Mouse (Mus musculus) MEL (cell line): ENCODE measurements around the gene Zfp335. TPM values are rescaled to one million over a fixed set of nuclear protein-coding genes. Genes with fewer than 3 reads are reported as not detected.
"Not testable (repeated sequence)": the region's sequence is repeated elsewhere in the genome, so short reads cannot be mapped to it uniquely, and the experiment has no call there.

Experiments
- DNase-seq: peaks from one replicate; pipeline ENCODE4 v3.0.0; 2011; ENCODE audit warnings: low read depth, low spot score
- H3K27ac ChIP-seq: 2 replicates; pipeline ENCODE4 v1.5.1; 2012; ENCODE audit warnings: low read depth, mild to moderate bottlenecking, control low read depth, low read length, moderate library complexity; ENCODE audit not compliant: control insufficient read depth
- H3K27me3 ChIP-seq, 2 experiments: fragments of 150-350 bp in 1 of 2; sonication (generic) in 1 of 2; 2 replicates each; pipeline ENCODE4 v1.6.1; 2012; ENCODE audit warnings: low read length in 2 of 2, mild to moderate bottlenecking in 2 of 2, improper control_type of control experiment in 1 of 2, moderate library complexity in 1 of 2; ENCODE audit not compliant: insufficient read depth in 2 of 2, control insufficient read depth in 1 of 2
- H3K36me3 ChIP-seq, 2 experiments: 2 replicates each; pipeline ENCODE4 v1.6.1; 2012 to 2014; ENCODE audit warnings: low read length in 2 of 2, improper control_type of control experiment in 1 of 2, inconsistent platforms in 1 of 2, mild to moderate bottlenecking in 1 of 2; ENCODE audit not compliant: insufficient read depth in 2 of 2, control insufficient read depth in 1 of 2
- H3K4me1 ChIP-seq, 2 experiments: fragments of 150-350 bp in 1 of 2; sonication (generic) in 1 of 2; 2 replicates each; pipeline ENCODE4 v1.6.1; 2012; ENCODE audit warnings: low read length in 2 of 2, improper control_type of control experiment in 1 of 2, mild to moderate bottlenecking in 1 of 2; ENCODE audit not compliant: insufficient read depth in 2 of 2, control insufficient read depth in 1 of 2
- H3K4me3 ChIP-seq, 2 experiments: fragments of 150-350 bp in 1 of 2; sonication (generic) in 1 of 2; 2 replicates each; pipeline ENCODE4 v1.5.1; 2012; ENCODE audit warnings: low read depth in 2 of 2, low read length in 2 of 2, mild to moderate bottlenecking in 2 of 2, moderate library complexity in 2 of 2, control low read depth in 1 of 2, improper control_type of control experiment in 1 of 2; ENCODE audit not compliant: control insufficient read depth in 1 of 2, insufficient read depth in 1 of 2
- H3K79me2 ChIP-seq: 2 replicates; pipeline ENCODE4 v1.6.1; 2012; ENCODE audit warnings: mild to moderate bottlenecking, low read length, moderate library complexity; ENCODE audit not compliant: control insufficient read depth, poor library complexity, insufficient read depth
- H3K9ac ChIP-seq: 2 replicates; pipeline ENCODE4 v1.6.1; 2012; ENCODE audit warnings: low read depth, mild to moderate bottlenecking, control low read depth, low read length, moderate library complexity; ENCODE audit not compliant: control insufficient read depth, poor library complexity, severe bottlenecking
- H3K9me3 ChIP-seq: fragments of 150-350 bp; sonication (generic); replicated peaks from 2 replicates; pipeline ENCODE4 v1.6.1; 2012; ENCODE audit warnings: mild to moderate bottlenecking, low read length, improper control_type of control experiment, moderate library complexity; ENCODE audit not compliant: insufficient read depth
- CHD1 ChIP-seq: IDR thresholded peaks from 2 replicates; pipeline ENCODE4 v1.6.1; 2012; ENCODE audit warnings: low read depth, mild to moderate bottlenecking, inconsistent platforms, low read length, improper control_type of control experiment
- CHD2 ChIP-seq: IDR thresholded peaks from 2 replicates; pipeline ENCODE4 v1.6.1; 2011; ENCODE audit warnings: low read length, improper control_type of control experiment
- CTCF ChIP-seq, 3 experiments: IDR thresholded peaks in 2 of 3; conservative IDR thresholded peaks in 1 of 3; 2 replicates each; pipeline ENCODE4 v1.5.1; 2011 to 2012; ENCODE audit warnings: low read length in 3 of 3, low read depth in 2 of 3, mild to moderate bottlenecking in 2 of 3, improper control_type of control experiment in 1 of 3, inconsistent platforms in 1 of 3, mixed read lengths in 1 of 3, moderate library complexity in 1 of 3; ENCODE audit not compliant: control insufficient read depth in 1 of 3, insufficient read depth in 1 of 3, poor library complexity in 1 of 3, severe bottlenecking in 1 of 3
- E2F4 ChIP-seq: IDR thresholded peaks from 2 replicates; pipeline ENCODE4 v1.6.1; 2011; ENCODE audit warnings: low read depth, low read length, improper control_type of control experiment, borderline replicate concordance
- ELF1 ChIP-seq: IDR thresholded peaks from 2 replicates; pipeline ENCODE4 v1.6.1; 2014; ENCODE audit warnings: low read depth, mild to moderate bottlenecking, inconsistent platforms, low read length, improper control_type of control experiment, moderate library complexity
- ETS1 ChIP-seq: IDR thresholded peaks from 2 replicates; pipeline ENCODE4 v1.6.1; 2012; ENCODE audit warnings: low read depth, mild to moderate bottlenecking, inconsistent platforms, low read length, improper control_type of control experiment, moderate library complexity
- GABPA ChIP-seq: IDR thresholded peaks from 2 replicates; pipeline ENCODE4 v1.6.1; 2012; ENCODE audit warnings: low read depth, mild to moderate bottlenecking, inconsistent platforms, low read length, improper control_type of control experiment, moderate library complexity
- GATA1 ChIP-seq: IDR thresholded peaks from 2 replicates; pipeline ENCODE4 v1.6.1; 2011; ENCODE audit warnings: low read depth, low read length, improper control_type of control experiment
- KAT2A ChIP-seq: conservative IDR thresholded peaks from 2 replicates; pipeline ENCODE4 v1.6.1; 2012; ENCODE audit warnings: low read depth, low read length, improper control_type of control experiment, inconsistent platforms
- MAX ChIP-seq: IDR thresholded peaks from 2 replicates; pipeline ENCODE4 v1.6.1; 2011; ENCODE audit warnings: low read length, improper control_type of control experiment
- MEF2A ChIP-seq: IDR thresholded peaks from 2 replicates; pipeline ENCODE4 v1.6.1; 2014; ENCODE audit warnings: low read depth, mild to moderate bottlenecking, inconsistent platforms, low read length, improper control_type of control experiment; ENCODE audit not compliant: poor library complexity, insufficient replicate concordance, severe bottlenecking; ENCODE audit errors: extremely low read depth
- MYC ChIP-seq: IDR thresholded peaks from 2 replicates; pipeline ENCODE4 v1.6.1; 2011; ENCODE audit warnings: low read depth, mild to moderate bottlenecking, low read length, improper control_type of control experiment, moderate library complexity
- POLR2A ChIP-seq, 2 experiments: IDR thresholded peaks; 2 replicates each; pipeline ENCODE4 v1.6.1; 2011 to 2012; ENCODE audit warnings: low read length in 2 of 2, mild to moderate bottlenecking in 2 of 2, control low read depth in 1 of 2, improper control_type of control experiment in 1 of 2, low read depth in 1 of 2, moderate library complexity in 1 of 2; ENCODE audit not compliant: control insufficient read depth in 1 of 2, insufficient read depth in 1 of 2, poor library complexity in 1 of 2
- SIN3A ChIP-seq: IDR thresholded peaks from 2 replicates; pipeline ENCODE4 v1.6.1; 2012; ENCODE audit warnings: low read length, improper control_type of control experiment, inconsistent platforms
- SMC3 ChIP-seq: IDR thresholded peaks from 2 replicates; pipeline ENCODE4 v1.6.1; 2011; ENCODE audit warnings: low read depth, low read length, improper control_type of control experiment
- UBTF ChIP-seq: IDR thresholded peaks from 2 replicates; pipeline ENCODE4 v1.6.1; 2012; ENCODE audit warnings: low read depth, mild to moderate bottlenecking, inconsistent platforms, low read length, improper control_type of control experiment, moderate library complexity, borderline replicate concordance; ENCODE audit not compliant: insufficient read depth
- USF2 ChIP-seq, 2 experiments: IDR thresholded peaks; 2 replicates each; pipeline ENCODE4 v1.6.1; 2011 to 2012; ENCODE audit warnings: improper control_type of control experiment in 2 of 2, low read length in 2 of 2, borderline replicate concordance in 1 of 2, inconsistent platforms in 1 of 2, low read depth in 1 of 2, mild to moderate bottlenecking in 1 of 2; ENCODE audit not compliant: insufficient read depth in 1 of 2
- ZMIZ1 ChIP-seq: IDR thresholded peaks from 2 replicates; pipeline ENCODE4 v1.6.1; 2012; ENCODE audit warnings: low read depth, mild to moderate bottlenecking, inconsistent platforms, low read length, improper control_type of control experiment, moderate library complexity
- ZNF384 ChIP-seq: IDR thresholded peaks from 2 replicates; pipeline ENCODE4 v1.6.1; 2012; ENCODE audit warnings: low read depth, mild to moderate bottlenecking, inconsistent platforms, low read length, improper control_type of control experiment
- polyA plus RNA-seq, 2 experiments: library from polyadenylated mRNA; stranded (reverse) in 1 of 2; unstranded in 1 of 2; fragments of >175 nt in 1 of 2; fragments of >200 nt in 1 of 2; gene quantifications; 2 replicates each; pipeline versions ENCODE4 v1.2.1 to v1.2.4; 2012; ENCODE audit warnings: low replicate concordance in 2 of 2, low read depth in 1 of 2; ENCODE audit not compliant: insufficient read length in 2 of 2, insufficient read depth in 1 of 2, missing spikeins in 1 of 2
- total RNA-seq: library from RNA; depleted of rRNA; stranded (reverse); fragments of 300-350 nt; gene quantifications from 2 replicates; pipeline ENCODE4 v1.2.3, GENCODE M21; 2012

Gene Zfp335
- total and polyA plus RNA-seq, 3 experiments: 12.6 to 24.1 TPM; not detected in 1

GRCm38 (mm10) chr2:164878509-164879227 is 32.9 kb downstream of the Zfp335 start (continued):
- TF ChIP-seq MYC (0 out of 2 replicates have a peak, but pooled peaks have one; percentile 14), GABPA (no peak), E2F4 (no peak), UBTF (no peak), SMC3 (no peak), POLR2A (IDR thresholded peaks at IDR 0.05; ENCODE audit: control insufficient read depth in 1 of 2, insufficient read depth in 1 of 2, low read depth in 1 of 2, low read length in 2 of 2, poor library complexity in 1 of 2) (peak in 1 of 2 experiments; percentile 78; a peak in 3 of 4 replicates)

DNA sequence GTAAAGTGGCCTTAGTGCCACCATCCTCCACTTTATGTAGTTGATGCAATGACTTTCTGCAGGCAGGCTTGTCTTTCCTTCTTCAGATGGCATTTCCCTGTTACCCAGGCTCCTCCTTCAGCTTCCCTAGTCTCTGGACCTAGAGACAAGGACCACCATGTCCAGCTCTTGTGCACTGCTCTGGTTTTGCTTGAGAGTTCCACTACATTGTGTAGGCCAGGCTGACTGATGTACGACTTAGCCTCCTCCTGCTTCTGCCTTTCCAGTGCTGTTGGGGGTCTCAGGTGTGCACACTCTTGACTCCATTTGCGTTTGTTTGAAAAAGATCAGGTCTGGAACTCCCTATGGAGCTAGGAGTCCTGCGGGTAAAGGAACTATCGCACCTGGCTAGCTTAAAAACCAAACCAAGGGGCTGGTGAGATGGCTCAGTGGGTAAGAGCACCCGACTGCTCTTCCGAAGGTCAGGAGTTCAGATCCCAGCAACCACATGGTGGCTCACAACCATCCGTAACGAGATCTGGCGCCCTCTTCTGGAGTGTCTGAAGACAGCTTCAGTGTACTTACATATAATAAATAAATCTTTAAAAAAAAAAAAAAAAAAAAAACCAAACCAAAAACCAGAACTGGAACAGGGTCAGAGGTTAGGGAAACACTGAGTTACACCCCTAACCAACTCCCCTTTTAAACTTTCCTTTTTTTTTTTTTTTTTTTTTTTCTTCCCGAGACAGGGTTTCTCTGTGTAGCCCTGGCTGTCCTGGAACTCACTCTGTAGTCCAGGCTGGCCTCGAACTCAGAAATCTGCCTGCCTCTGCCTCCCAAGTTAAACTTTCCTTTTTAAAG is 34.0 kb downstream of the Zfp335 start:
- not testable (repeated sequence) for H3K4me3 ChIP-seq, H3K27me3 ChIP-seq, DNase-seq, H3K9me3 ChIP-seq, H3K27ac ChIP-seq
- H3K9ac ChIP-seq: peak overlapping the region; percentile 99
- TF ChIP-seq ZNF384: 0 out of 2 replicates have a peak, but pooled peaks have one; percentile 6
- H3K36me3 ChIP-seq: peaks cover 0 to 18% of the 10 kb centered on the region in 2 experiments; a peak in 2 of 4 replicates
- peaks cover 7 to 30% of the 10 kb centered on the region in 2 experiments for H3K4me1 ChIP-seq
- peaks cover 25% of the 10 kb centered on the region for H3K79me2 ChIP-seq

GRCm38 (mm10) chr2:164875648-164876047 is 35.9 kb downstream of the Zfp335 start:
- DNase-seq, H3K4me3 ChIP-seq, H3K9me3 ChIP-seq, H3K9ac ChIP-seq, H3K27ac ChIP-seq, H3K27me3 ChIP-seq: not testable (repeated sequence)
- peaks cover 10 to 27% of the 10 kb centered on the region in 2 experiments for H3K4me1 ChIP-seq
- H3K79me2 ChIP-seq: peaks cover 17% of the 10 kb centered on the region
- peaks cover 0 to 16% of the 10 kb centered on the region in 2 experiments; a peak in 2 of 4 replicates for H3K36me3 ChIP-seq

DNA sequence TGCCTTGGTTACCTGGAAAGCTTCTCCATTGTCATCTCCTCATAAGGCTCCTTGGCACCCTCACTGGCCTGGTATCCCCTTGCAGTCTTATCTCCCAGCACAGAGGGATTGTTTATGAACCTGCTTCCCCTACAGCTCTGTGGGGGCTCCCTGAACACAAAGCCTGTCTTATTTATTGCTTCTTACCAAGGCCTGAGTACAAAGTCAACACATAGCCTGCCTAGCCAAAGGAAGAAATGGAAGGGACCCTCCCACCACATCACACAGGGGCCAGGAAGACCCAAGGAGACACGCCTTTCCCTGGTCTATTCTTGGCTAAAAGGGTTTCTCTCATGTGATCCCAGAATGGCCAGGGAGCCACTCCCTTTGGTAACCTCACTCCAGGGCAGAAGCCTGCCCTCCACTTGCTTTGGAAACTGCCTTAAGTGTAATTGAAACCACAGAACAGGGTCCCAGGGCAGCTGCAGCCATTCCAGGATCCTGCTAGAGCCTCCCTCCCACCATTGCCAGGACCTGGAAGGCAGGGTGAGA is 37.3 kb downstream of the Zfp335 start:
- no peaks in the 10 kb centered on the region for H3K9me3 ChIP-seq
- H3K79me2 ChIP-seq: peaks cover 8% of the 10 kb centered on the region
- peak overlapping the region; percentile 25; the same call in 1 of the 2 replicates for H3K27ac ChIP-seq
- peaks cover 0 to 14% of the 10 kb centered on the region in 2 experiments; a peak in 2 of 4 replicates for H3K36me3 ChIP-seq
- no peak overlapping the region for H3K9ac ChIP-seq
- peaks cover 10 to 25% of the 10 kb centered on the region in 2 experiments for H3K4me1 ChIP-seq
- H3K4me3 ChIP-seq: no peak overlapping the region
- DNase-seq: peak; percentile 72
- no peaks in the 10 kb centered on the region for H3K27me3 ChIP-seq
- TF ChIP-seq USF2 (IDR thresholded peaks at IDR 0.05; ENCODE audit: borderline replicate concordance in 1 of 2, insufficient read depth in 1 of 2, low read depth in 1 of 2, low read length in 2 of 2) (no peak), CTCF (IDR thresholded peaks at IDR 0.05 in 2 of 3, conservative IDR thresholded peaks at IDR 0.05 in 1 of 3; ENCODE audit: control insufficient read depth in 1 of 3, insufficient read depth in 1 of 3, low read depth in 2 of 3, low read length in 3 of 3, poor library complexity in 1 of 3, severe bottlenecking in 1 of 3) (no peak), SIN3A (peak; percentile 27; the same call in 1 of the 2 replicates), GATA1 (peak; percentile 56), KAT2A (no peak), POLR2A (IDR thresholded peaks at IDR 0.05; ENCODE audit: control insufficient read depth in 1 of 2, insufficient read depth in 1 of 2, low read depth in 1 of 2, low read length in 2 of 2, poor library complexity in 1 of 2) (no peak), CHD2 (no peak; the same call in 1 of the 2 replicates), ELF1 (no peak), ETS1 (peak; percentile 45; the same call in 1 of the 2 replicates), MEF2A (no peak), ZMIZ1 (no peak), MAX (no peak), CHD1 (no peak)
